Mouse (Mus musculus) telencephalon, adult 2 months (tissue): Measurements from ENCODE around the gene Bpgm.
A peak's percentile ranks its signal among the peaks of the same experiment; 100 is the strongest.

Experiments used
- DNase-seq: peaks from one replicate; pipeline ENCODE4 v3.0.0-alpha.2; 2011; ENCODE audit warnings: low read depth, low spot score

Gene Bpgm

DNA sequence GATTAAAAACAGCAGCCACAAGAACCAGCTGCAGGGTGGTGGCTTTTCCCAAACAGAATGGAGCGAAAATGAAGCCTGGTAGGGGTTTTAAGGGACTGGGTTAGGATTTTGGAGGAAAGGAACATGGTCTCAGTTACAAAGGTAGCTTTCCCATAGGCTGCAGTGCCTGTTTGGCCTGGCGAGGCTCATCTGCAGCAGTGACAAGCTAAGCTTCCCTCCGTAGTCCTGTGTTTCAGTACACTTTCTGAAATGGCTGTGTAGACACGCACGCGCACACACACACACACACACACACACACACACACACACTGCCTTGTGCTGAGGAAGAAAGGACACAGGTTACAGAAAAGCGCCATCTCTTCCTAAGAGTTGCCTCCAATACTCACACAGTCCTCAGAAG, 7.8 kb downstream of the Bpgm start:
- no peak for DNase-seq

DNA sequence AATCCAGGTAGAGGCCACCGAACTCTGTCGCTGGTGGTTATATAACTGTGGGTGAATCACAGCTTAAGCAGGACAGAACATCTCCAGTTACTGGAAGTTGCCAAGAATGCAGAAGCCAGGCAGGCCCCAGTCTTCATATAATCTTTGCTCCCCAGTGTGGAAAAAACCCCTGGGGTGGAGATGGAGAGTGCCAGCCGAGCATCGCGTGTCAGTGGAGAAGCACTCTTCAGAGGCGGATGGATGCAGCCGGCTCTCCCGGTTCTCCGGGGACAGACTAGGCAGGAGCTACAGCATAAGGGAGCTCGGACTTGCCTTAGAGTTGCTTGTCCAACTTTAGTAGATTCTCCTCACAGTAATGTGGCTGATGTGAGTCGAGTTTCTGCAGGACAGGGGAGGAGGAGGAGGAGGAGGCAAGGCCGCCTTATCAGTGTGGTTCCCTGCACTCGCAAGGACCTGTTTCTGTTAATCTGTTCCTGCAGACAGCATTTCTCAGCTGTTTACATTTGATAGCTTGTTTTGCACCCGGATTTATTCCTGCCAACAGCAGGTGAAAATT, 10.1 kb downstream of the Bpgm start:
- DNase-seq: no peak

DNA sequence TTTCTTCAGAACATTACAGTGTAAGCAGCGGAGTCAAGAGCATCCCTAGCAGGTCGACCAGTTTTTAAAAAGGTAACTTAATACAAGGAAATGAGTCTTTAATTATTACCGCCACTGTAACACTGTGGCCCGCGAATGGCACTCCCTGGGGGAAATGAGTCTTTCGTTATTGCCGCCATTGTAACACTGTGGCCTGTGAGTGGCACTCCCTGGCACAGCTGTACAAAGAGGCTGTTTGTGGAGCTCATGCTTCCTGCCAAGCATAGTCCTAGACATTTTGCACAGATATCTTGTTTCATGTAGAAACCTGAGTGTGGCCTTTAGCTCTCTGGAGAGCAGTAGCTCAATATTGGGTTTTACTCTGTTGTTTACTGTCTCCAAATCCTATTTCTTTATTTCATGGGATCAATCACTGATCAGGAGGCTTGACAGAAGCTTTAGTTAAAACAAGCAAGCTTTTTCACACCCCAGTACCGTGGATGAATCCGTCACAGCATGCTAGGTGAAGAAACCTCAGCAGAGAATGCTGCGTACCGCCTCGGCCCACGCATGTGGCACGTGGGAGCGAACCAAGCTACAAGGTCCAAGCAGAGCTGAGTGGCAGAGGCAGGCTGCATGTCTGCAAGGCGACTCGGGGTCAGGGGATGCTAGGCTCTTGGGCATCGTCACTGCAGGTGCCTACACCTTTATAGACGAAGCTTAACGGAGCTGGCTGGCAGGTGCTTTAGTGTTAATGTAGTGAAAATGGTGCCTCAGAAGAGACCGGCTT, 17.5 kb downstream of the Bpgm start:
- DNase-seq: no peak

DNA sequence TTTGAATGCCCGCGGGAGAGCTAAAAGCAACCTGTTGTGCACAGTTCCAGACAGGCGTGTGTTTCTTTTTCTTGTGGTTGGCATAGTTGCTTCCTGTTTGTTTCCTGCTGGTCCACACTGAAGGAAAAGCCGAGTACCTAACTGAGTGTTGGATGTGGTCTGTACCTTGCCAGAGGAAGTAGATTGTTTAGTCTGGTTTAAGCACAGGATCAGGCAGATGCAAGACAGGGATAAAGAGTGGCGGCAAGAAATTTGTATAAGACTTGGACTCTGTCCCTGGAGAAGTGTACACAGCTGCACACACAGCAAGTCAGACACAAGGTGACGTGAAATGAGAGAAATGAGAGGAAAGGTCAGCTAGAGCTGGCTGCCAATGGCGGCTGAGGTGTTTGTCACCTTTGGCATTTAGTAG, 19.1 kb downstream of the Bpgm start:
- DNase-seq: no peak

DNA sequence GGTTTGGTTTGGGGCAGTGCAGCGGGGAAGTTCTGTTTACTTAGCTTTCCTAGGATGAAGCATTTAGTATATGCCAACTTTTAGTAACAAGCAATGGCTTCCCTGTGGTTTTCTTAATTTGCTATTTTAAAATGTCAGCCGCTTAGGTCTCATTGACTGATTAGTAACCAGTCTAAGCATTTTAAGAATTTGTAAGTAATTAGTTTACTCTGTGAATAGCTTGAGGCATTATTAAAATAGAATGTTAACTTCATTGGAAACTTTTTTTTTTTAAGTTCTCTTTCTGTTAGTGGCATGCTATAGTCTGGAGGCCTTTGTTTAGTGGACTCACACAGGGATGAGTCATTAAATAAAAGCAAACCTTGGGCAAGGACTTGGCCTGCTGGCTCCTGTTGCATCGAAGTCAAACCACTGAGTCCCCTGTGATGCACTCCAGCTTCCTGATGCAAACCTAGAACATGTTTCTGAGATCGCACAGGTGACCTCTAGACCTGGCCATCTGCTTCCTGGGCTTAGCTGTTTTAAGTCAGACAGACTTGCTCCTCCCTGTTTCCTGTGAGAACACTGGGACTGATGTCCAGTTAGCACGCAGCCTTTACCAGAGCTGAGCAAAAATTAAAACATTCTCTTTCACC, 22.1 kb downstream of the Bpgm start:
- DNase-seq: no peak

DNA sequence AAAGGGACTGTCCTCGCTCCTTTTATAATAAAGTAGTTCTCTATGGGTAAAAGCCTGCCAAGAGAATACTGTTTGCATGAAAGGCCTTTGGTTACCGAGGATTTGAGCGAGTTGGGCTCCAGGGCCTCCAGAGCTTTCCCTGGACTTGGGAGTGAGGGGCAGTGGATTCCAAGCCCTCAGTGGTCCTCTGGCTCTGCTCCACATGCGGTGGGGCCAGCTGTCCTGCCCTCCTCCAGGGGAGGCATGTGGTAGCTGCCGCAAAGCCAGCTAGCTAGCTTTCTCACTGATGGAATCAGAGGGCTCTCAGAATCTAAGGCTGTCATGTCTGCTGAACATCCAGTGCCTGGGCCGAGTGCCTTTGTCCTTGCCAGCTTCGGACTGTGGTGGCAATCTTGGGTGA, 26.3 kb downstream of the Bpgm start:
- DNase-seq: no peak

DNA sequence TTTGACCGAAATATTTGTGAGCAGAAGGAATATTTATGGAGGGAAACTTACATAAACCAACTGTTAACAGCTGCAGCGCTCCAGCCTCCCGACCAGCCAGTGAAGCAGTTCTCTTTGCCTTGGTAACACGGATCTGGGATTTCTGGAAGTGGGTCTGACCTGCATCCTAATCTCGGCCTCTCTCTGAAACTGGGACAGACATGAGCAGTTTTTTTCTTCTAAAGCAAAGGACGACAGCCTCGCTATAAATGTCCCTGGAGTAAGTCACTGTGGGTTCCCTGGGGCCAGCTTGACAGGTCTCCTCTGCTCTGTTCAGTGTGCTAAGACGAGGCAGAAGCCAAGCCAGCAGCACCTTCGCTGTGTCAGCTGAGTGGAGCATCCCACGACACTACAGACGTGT, 29.9 kb downstream of the Bpgm start:
- no peak for DNase-seq

DNA sequence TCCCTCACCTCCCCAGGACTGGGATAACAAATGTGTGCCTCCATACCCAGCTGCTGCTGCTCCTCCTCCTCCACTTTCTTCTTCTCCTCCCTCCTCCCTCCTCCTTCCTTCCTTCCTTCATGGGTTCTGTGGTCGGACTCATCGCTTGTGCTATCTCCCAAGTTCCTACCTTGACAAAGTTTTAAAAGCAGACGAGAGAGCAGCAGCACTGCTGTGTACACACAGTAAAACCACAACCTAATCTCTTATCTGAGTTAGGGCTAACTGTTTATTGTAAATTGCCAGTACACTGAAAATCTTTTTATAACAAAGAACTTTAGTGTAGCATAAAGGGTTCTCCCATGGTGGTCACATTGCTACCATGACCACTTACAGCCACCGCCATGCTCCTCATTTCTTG, 31.6 kb downstream of the Bpgm start:
- no peak for DNase-seq

DNA sequence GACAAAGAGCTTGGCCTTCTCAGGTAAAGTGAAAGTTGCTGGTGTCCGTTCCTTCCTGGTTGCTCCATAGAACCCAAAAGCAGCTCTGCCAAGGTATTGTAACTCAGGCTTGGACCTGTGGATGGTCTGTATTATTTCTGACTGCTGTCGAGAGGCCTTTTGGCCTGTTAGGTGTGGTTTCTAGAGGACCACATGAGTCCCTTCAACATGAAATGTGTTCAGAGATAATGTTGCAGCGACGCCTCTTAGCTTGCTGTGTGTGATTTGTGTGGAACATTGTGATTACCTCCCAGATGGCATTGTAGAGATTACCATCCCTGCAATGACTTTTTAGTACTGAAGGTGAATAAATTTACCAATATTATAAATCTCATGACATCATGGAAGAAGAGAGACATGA, 32.0 kb downstream of the Bpgm start:
- no peak for DNase-seq

DNA sequence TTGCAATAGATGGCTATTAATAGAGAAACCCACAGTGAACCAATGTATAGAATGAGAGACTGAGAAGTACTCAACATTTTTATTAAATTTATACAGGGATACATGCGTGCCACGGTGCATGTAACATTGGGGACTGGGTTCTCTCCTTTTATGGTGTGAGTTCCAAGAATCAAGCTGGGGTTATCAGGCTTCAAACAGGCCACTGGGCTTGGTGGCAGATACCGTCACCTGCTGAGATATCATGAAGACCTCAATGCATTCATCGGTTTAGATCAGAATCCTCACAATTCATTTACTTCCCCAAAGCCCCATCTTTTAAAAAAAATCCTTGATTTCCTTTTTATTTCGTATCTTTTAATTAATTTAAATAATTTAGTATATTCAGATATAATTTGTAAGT, 34.3 kb downstream of the Bpgm start:
- no peak for DNase-seq

DNA sequence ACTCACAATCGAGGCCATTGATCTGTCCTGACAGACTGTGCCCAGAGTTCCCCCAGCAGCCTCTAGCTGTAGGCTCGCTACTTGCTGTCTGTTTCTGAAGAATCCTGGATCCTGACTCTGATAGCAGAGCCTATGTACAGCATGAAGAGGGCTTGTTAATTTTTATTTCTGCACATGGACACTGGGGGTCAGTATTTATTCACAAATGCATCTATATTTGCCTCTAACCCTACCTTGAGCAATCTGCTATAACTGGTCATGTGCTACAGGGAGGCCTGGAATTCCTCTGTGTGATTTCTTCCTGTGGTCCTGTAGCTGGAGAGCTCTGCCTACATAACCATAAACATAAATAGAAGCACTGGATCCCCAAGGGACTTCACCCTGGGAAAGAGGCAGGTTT, 35.4 kb downstream of the Bpgm start:
- peak; percentile 48 for DNase-seq

DNA sequence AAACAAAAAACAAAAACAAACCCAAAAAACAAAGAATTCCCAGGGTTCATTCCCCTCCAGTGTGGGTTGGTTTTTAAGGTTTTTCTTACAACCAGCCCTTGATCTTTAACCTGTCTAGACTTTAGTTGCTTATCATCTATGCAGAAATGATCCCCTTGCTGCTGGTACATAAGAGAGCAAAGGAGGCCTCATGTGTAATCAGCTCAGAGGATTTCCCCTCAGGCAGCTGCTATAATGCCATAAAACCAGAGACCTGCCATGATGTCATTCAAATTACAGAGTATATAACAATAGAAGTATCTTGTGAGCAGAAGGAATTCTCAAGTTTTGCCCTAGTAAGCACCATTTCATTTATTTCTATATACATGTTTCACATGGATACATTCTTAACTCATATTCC, 36.7 kb downstream of the Bpgm start:
- DNase-seq: no peak

DNA sequence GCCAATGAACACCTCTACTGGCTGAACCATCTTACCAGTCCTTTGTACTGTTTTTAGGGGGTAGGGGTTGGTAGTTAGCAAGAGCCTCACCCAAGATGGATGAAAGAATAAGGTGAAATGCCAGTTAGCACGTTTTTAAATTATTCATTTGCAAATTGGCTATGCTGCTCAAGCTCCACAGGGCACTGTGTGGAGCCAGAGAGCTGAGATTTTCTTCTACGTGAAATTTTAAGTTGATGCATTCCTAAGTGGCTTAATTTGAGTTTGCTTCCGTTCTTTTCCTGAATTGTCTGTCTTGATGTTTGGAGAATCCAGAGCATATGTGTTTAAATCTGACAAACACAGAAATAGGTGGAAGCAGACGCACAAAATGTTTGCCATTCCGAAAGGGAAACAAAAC, 38.6 kb downstream of the Bpgm start:
- peak; percentile 51 for DNase-seq

DNA sequence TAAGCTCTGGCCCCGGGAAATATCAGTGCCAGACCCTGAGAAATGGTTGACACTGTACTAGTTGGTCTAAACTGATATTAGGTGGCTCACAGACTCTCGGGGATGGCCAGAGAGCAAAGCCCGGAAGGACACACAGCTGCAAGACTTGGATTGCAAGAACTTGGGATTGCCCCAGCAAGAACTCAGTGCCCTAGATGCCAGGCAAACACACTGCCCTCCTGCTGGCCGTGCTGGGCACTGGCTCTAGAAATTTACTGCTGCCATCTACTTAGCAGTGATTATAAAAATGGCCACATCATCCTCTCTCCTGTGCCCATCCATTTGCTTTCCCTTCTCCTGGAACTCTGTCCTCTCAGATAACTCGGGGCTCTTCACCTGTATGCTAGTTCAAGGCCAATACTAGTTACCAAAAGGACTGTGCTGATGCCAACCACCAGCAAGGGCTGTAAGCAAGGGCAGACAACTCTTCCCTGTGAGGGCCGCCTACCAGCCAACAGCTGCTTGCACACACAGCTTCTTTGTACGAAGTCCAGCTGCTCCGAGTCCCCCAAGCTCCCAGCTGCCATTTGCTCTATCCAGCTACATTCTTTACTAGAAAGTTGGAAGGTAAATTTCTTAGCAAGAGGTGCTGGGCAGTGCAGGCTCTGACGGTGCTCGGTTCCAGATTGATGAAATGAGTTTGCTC, 39.2 kb downstream of the Bpgm start:
- DNase-seq: no peak

DNA sequence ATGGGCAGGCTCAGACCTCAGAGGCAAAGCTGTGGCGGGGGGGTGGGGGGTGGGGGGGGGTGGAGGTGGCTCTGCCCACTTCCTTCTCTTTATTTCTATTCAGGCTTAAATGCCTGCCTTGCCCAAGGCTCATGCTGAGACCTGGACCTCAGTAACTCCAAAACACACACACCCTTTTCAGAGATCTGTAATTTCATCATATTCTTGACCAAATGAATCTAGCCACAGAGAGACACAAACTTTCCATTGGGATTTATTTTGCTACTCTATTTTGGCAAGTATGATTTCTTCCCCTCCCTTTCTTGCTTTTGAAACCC, 39.7 kb downstream of the Bpgm start:
- no peak for DNase-seq

DNA sequence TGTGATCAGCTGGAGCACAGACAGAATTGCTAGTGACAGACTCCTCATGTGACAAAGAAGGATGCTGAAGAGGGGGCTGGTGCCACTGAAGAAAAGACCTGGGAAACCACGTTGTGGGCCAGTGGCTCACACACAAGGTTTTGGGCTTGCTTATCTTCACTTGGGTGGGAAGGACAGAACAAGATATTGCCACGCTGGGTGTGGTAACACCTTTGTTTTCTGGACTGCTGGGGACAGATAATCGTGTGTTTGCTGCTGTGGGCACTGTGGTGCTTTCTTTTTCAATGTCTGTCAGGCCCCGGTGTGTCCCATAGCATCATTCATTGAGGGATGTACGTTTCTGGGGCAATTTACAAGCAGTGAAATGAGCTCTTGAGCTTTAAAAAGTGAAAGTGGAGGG, 41.7 kb downstream of the Bpgm start:
- DNase-seq: no peak

DNA sequence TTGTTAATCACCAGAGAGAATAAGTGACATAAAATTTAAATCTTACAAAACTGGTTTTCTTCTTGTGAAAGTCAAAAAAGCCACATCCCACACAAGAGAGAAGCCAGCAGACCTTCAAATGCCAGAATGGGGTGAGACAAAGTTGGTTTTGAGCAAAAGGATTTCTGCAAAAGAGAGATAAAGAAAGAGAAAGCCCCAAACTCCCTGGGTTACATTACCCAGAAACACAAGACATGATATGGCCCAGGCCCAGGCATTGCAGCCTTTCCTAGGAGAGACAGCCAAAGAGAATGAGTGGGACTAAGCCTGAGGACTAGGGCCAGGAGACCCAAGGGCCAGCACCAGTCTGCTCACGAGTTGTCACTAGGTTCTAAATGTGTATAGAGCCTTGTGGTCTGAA, 43.1 kb downstream of the Bpgm start:
- no peak for DNase-seq

DNA sequence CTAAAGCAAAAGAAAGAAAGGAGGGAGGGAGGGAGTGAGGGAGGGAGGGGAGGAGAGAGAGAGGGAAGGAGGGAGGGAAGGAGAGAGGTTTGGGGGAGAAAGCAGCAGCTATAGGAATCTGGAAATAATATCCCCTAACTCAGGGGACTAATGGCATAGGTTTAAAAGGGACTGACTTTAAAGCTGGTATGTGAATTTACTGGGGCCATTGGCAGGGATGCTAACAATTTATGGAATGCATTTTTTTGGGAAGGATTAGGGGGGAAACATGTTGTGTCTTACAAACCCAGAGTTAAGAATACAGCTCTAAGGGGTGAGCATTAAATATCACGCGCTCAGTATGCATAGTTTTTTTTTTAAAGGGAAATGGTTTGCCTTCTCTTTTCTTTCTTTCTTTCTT, 44.5 kb downstream of the Bpgm start:
- no peak for DNase-seq

DNA sequence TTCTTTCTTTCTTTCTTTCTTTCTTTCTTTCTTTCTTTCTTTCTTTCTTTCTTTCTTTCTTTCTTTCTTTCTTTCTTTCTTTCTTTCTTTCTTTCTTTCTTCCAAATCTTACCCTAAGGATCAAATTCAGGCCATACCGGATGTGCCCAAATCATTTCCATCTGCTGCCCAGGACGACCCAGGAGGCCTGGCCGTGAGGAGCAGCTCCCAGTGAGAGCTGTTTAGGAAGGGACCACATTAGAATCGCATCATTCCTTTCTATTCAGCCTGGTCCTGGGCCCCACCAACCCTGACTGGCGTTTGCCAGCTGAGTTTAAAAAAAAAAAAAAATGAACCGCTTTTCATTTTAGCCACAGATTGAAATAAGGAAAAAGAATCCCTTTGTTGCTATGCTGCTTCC, 44.9 kb downstream of the Bpgm start:
- no peak for DNase-seq

DNA sequence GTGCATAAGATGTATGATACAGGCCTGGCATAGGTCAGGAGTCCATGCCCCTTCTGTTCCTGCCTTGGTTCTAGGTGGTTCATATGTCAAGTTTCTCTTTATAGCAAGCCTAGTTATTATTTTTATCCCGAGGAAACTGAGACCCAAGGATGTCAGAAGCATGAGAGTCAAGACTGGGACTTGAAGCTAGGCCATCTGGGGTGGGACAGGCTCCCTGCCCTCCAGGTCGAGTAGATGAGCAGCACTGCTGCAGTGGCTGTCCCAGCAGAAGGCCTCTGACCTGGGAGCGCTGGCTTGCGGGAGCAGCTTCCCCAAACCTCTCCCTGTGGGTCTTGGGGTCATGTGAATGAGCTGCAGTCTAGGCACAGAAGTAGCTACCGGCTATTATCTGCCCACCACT, 47.5 kb downstream of the Bpgm start:
- no peak for DNase-seq

DNA sequence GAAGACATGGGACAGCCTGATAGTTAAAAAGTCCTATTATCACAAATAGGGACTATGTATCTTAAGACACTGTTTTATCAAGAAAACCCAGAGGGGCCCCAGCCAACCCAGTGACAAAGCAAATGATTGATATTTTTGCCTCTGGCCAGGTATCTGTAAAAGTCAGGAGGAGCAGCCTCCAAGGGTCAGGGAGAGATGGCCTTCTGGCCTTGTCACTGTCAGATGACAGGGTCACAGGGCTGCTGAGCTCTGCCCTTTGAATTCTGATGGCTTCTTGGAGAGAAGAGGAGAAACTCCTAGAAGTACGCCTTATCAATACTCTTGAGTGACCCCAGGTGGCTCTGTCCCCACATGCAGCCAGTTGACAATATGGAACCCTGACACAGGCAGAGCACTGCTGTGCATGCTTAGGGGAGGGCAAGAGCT, 49.5 kb downstream of the Bpgm start:
- no peak for DNase-seq

DNA sequence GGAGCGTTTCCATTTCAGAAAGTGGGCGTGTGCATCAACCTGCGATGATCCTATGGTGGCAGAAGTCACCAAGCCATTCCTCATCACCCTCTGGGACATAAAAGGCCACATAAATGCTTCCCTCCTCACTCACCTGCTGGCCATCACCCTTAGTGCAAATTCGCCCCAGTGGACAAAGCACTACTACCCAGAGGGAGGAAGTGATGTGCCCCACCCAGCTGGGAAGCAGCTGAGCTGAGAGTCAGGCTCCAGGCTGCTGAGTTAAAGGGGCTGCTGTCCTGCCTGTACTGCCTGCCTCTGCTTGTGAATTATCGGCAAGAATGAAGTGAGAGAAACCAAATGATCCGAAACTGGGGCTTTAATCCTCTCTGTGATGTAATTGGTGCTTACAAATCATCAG, 49.9 kb downstream of the Bpgm start:
- no peak for DNase-seq

DNA sequence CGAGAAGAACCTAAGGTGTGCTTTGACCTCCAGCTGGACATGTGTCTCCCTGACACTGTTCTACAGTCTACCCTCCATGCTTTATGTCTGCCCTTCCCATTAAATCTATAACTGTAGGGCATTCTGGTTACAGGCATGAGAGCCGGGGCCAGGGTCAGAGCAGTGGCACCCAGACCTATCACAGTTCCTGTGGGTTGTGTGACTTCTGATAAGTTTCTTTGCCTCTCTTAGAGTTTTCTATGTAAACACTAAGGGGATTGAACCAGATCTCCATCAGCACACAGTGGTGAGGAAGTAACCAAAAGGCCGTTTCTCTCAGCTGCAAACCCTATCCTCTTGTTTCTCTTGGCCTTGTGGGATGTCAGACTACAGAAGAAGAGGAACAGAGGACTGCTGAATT, 50.4 kb downstream of the Bpgm start:
- DNase-seq: no peak
